Mouse (Mus musculus): Measurements from ENCODE around the gene Rab11fip4.

GRCm38 (mm10) chr11:79714743-79715110 is 123.7 kb downstream of the Rab11fip4 start:
- TF ChIP-seq CTCF (IDR thresholded peaks at IDR 0.05; ENCODE audit: low read depth) (no peak), EP300 (IDR thresholded peaks at IDR 0.05; ENCODE audit: low read depth) (no peak)
